Mouse (Mus musculus): ENCODE results near the gene Nqo1.

- no peak for TF ChIP-seq POLR2A (IDR thresholded peaks at IDR 0.05; ENCODE audit: insufficient read depth, low read depth, low read length)
- TF ChIP-seq CTCF (IDR thresholded peaks at IDR 0.05), result peak; percentile 68
- TF ChIP-seq EP300 (IDR thresholded peaks at IDR 0.05; ENCODE audit: insufficient read depth, low read depth, low read length), result no peak
Observed at GRCm38 (mm10) chr8:107387861-107388260, 15.1 kb downstream of the Nqo1 start.

Measured in heart, adult 2 months (tissue).